Mouse (Mus musculus) thymus, postnatal 14 days (tissue): Measurements from ENCODE around the gene Aqp1.

ENCODE experiments used
- DNase-seq: peaks from one replicate; pipeline ENCODE4 v3.0.0; 2021

The Aqp1 gene

DNA sequence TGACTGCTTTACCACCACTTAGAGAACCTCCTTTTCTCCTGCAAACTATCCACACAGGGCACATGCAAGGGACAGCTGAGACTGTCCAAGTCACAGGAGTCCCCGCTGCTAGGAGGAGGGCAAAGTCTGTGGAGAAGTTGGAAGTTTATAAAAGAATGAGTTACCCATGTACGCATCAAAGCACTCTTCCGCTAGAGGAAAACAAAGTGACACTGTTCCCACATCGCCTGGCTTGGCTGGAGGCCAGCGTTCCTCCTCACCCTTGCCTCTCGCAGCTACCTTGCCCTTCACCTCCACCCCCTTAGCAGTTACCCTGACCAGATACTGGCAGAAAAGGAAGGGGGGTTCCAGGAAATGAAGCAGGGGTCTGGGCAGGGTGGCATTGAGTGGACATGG, 21.4 kb downstream of the Aqp1 start:
- no peak for DNase-seq

DNA sequence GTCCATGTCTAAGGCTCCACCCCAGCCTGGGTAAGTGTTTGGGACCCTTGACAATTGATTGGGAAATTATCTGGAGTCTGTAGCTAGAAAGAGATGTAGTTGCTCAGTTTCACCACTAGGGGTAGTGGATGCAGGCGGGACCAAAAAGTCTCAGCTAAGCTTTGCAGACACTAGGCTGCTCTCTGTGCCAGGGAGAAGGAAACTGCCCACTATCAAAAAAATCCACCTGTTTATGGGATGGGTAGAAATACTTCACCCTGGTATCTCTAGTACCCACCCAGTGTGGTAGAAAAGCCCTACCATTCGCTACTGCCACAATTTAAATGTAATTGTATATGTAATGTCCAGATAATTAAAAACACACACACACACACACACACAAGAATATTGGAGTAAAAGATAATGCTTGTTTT, 22.5 kb downstream of the Aqp1 start:
- DNase-seq: peak; percentile 16

DNA sequence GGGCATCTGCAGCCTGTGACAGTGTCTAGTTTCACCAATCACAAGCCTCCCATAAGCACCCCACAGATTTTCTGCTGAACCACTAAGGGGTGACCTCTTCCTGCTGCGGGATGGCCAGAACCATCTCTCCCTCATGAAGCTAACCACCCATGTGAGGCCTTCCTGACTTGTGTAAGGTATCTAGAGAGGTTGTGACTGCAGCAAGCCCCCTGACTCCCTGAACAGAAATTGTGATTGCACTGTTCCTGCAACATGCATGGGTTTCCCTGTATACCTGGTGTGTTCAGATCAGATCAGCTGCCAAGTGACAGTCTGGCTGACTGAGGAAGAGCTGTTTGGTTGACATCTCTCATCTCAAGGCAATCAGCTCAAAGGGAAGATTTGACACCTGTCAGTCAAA, 26.4 kb downstream of the Aqp1 start:
- DNase-seq: no peak

DNA sequence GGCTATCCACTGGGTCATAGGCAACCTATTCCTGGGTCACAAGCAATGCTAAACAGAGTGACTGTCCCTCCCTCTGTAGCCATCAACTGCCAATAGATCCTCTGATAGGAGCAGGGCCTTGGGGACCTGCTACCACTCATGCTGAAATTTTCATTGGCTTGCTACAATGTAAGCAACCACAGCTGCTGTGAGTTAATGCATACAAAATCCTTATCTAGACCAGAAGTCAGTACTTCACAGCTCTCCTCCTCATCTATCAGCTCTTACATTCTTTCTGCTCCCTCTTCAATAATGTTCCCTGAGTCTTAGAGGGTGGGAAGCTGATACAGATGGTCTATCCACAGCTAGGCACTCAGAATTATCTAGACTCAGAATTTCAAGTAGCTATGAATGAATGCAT, 30.9 kb downstream of the Aqp1 start:
- no peak for DNase-seq

DNA sequence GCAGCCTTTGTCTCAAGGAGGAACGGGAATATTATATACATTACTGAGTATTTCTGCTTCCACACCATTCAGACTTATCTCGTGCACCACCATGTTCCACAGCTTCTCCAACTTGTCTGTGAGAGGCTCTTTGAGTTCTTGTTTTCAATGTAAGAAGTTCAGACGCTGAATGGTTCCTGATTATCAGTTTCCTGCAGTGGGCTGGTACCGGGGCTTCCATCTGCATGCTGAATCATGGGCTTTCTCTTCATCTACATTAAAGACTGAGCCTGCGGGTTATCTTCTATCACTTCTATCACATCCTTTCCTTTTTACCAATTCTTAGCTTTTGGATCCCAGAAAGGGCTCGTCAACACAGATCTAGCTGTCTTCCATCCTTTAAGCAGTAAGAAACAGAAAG, 34.6 kb downstream of the Aqp1 start:
- no peak for DNase-seq

DNA sequence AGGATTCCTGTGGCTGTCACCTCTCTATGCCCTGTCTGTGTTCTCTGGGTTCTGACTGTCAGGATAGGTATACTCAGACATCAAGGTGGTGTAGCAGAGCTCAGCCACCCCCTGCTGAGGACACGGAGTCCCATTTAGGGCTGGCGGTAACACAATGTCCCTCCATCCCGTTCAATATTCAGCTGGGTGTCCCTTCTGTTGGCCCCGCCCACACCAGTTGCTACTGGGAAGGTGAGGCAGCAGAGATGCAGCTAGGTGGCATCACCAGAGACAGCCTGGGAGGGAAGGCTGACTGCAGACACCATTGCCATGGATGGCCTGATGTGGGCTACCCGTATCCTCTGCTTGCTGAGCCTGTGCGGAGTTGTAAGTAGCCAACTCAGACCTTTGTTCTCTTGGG, 39.8 kb downstream of the Aqp1 start, which contains the start of gene Ghrhr:
TSS of gene Ghrhr (plus strand) at position 220 of the 400 bp plus-strand sequence.
- no peak for DNase-seq

DNA sequence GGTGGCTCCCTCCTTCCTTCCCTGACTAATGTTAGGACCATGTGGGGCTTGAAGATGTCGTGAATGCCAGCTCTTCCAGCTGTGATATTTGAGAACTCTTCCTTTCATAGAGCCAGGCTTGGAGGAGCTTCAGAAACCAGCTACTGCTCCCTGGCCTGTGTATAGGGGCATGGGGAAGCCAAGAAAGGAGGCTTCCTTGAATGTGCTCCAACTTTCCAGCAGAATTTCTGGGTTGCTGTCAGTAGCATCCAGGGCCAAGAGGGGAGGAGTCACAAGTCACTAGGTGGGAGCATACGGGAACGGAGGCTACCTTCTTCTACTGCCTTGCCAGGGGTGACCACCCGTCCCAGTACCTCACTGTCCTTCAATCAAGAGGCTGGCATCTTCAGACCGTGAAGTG, 40.3 kb downstream of the Aqp1 start:
- no peak for DNase-seq

DNA sequence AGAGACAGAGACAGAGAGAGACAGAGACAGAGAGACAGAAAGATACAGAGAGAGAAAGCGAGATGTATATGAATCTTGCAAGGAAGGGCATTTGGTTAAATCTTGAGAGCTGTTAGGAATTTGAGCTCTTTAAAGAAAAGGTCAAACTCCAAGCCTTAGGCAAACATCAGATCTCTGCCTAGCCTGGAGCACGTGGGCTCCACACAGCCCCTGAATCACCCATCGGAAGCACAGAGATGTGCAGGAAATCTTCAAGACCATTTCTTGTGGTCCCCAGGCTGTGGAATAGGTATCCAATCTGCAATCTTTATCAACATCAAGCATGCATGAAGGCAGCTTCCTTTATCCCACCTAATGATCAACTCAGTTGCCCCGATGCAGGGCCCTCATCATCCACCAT, 41.2 kb downstream of the Aqp1 start:
- no peak for DNase-seq

DNA sequence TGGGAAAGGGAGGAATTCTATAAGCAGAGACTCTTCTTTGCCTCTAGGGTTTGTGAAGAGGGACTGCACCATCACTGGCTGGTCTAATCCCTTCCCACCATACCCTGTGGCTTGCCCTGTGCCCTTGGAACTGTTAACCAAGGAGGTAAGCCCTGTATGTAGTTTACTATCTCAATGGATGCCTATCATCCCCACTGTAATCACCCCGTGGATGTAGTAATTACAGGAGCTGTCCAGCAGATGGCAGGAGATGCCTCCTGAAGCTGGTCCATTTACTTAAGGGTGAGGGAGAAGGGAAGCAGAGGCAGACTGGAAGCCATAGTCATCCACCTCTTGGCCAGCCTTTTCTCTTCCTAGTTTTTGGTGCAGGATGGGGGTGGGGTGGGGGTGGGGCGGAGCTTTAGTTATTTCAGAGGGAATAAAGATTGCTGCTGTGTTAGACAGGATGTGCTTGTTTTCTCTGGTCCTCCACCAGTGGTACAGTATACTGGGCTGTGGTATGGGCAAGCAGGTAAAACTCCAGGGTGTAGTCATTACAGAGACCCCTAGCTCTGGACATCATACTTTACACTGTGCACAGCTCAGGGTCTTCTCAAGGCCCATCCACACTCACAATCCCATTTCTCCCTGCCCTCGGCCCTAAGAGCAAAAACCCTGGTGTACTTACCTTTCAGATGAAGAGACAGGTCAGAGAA, 43.6 kb downstream of the Aqp1 start:
- peak; percentile 49 for DNase-seq

DNA sequence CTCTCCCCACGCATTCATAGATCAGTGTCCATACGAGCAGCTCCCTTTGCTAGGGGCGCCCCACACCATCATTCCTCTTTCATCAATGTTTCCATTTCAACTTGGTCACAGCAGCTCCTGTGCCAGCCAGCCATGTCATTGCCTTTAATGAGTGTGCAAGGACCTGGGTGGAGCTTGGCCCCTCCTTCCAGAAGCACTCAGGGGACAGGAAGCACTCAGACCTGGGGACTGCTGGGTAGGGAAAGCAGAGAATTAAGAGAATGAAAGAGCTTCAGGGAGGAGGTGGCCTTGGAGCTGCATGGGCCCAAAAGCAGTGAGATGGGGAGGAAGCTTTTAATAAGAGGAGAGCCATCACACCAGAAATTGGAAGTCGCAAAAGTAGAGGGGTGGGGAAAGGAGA, 45.7 kb downstream of the Aqp1 start:
- DNase-seq: no peak

DNA sequence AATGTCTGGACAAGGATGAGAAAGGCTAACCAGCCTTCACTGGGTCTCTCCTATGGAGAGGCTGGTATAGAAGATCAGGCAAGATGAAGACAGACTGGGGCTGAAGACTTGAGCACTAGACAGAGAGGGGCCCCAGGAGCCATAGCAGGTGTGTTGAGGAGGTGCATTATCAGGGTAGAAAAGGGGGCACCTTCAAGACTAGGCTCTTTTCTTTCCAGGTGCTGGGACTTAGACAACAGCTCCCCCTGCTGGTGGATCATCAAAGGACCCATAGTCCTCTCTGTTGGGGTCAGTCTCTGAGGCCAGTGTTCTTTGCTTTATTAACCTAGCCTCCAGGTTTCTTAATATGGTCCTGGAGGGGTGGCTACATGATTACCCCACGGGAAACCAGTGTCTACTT, 47.7 kb downstream of the Aqp1 start:
- DNase-seq: peak; percentile 63

DNA sequence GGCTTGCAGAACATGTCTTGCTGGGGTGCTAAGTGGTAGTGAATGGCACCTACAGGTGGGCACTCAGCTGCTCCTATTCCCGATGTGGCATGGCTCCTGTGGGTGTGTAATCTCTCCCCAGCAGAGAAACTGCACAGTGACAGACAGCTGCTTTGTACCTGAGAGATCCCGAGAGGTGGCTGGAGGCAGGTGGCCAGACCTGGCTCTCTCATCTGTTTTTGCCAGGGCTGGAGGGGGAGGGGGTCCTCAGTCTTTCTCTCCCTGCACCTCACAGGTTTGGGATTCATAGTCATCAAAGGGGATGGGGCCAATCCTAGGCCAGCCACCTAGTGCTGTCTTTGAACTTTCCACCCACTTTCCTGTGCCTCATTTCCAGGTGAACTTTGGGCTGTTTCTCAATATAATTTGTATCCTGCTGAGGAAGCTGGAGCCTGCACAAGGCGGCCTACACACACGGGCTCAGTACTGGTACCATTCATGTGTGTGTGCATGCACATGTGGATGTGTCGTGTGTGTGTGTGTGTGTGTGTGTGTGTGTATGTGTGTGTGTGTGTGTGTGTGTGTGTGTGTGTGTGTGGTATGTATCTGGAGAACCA, 48.2 kb downstream of the Aqp1 start:
- no peak for DNase-seq

DNA sequence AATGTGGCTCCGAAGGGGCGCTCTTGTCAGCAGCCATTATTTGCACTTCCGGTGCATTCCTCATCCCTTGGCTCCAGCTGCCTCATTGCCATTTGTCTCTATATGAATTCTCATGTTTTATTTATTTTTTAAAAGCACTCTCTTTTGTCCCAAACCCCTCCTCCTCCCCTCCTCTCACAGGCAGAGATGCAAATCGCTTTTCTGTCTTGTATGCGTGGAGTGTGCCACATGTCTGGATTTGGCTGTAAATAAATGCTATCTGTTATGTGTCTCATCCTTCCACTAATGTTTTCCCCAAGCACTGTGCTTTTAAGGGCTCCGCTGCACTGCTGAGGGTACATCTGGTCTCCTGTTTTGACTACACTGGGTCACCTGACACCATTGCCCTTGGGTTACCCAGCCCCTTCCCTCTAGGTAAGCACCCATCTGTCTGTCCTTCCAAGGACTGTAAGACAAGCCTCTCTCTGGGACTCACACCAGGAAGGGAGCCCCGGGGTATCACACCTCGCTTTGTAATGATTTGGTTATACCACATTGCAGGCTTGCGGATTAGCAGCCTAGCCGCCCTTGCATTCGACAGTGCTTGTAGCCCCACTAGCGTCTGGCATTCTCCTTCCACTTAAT, 52.4 kb downstream of the Aqp1 start:
- DNase-seq: no peak

DNA sequence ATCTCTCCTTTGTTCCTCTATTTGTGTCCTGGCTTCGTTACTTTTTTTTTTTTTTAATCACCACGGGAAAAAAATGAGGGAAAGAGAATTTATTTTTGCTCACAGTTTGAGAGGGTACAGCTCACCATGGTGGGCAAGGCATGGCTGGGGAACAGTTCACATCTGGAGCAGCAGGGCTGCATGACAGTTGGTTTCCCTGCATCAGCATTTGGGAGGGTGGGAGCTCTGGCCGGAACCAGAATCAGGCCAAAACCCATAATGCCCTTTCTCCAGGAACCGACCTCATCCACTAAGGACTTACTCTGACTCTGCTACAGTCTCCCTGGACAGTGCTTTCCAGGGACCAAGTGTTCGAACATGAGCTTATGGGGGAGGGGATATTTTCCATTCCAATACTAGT, 53.1 kb downstream of the Aqp1 start:
- DNase-seq: no peak

DNA sequence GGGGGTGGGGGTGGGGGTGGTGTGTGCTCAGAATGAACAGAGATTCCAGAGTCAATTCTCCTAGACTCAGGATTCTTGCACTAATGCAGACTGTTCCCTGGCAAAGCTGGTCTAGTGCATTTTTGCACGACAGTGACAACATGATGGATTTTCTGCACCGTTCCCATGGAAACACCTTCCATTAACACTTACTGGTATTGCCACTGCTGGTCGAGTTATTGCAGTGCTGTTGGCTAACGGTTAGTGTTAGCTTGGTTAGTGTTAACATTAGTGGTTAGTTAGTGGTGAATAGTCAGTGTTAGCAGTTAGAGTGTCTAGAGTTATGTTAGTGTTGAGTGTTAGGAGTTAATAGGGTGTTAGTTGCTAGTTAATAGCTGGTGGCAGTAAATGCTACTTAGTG, 55.6 kb downstream of the Aqp1 start:
- no peak for DNase-seq

DNA sequence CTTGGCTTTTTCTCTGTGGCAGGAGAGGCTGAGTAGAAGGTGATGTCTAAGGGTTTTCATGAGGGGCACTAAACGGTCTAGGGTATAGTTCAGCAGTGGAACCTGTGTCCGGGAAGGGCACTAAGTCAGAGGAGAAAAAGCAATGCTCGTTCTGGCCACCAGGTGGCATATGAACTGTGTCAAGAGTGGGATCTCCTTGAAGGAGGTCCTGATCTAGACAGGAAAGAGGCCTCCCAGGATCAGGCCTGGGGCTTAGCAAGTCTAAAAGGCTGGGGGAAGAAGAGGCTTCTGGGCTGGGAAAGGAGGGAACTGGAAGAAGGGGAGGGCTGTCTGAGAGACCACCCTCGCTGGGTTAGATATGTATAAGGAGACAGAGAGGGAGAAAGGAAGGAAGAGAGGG, 56.2 kb downstream of the Aqp1 start:
- peak; percentile 62 for DNase-seq

DNA sequence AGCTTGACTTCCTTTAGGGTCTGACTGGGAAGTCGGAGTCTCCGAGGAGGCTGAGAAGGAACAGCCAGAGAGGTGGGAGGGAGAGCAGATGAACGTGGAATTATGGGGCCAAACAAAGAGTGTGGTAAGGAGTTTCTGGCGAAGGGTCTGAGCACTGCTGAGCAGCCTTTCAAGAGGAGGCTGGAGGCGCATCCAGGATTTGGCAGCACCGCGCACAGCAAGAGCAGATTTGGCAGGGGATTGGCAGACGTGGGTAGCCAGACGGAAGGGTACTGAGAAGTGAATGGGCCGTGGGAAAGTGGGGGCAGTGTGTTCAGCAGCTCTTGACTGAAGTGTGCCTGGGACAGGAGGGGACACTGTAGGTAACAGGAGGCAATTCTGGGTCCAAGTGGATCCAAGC, 58.6 kb downstream of the Aqp1 start:
- DNase-seq: no peak

DNA sequence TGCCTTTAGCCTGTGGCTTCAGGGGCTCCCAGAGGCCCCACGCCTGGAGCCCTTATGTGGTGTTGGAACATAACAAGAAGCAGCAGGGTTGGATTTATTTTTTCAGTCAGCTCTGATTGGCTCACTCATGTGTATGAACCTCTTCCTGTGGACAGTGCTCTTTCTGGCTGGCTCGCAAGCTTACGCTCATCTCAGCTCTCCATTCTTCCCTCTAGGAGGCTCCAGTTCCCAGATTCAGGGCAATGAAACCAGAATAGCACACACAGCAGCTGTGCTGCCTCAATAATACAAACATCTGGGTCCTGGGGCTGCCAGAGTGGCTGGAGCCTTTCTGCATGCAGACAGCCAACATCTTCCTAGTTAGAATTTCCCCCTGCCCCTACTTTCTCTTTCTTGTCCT, 59.9 kb downstream of the Aqp1 start:
- no peak for DNase-seq

DNA sequence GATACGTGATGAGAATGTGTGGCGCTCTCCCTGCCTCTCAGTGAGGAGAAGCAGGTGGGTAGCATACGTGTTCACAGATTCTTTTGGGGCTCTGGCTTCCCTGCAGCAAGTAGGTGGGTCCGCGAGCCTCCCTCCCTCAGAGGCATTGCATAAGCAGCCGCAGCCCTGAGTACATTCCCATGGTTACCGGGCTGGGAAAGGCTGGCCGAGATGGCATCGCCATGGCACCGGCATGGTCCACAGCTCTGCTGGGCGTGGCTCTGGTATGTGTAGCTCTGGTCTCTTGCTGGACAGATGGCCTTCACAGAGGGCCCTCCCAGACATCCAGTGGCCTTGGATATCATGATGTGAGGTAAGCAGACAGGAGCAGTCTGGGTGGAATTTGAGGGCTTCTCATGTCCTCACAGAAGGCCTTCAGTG, 60.4 kb downstream of the Aqp1 start:
- no peak for DNase-seq
